ENCODE assay signal across 13 mouse cellular contexts in genomic region chr19:22960450-22961265, GRCm38 (mm10).
A peak's percentile ranks its signal among the peaks of the same experiment; 100 is the strongest.
DNase-seq lines count a peak whose midpoint lies in the region; ATAC-seq and TF ChIP-seq lines count a peak whose summit lies in the region.
"Had no signal": no experiment of that assay in that cellular context is flagged by ENCODE, and none has a peak within 500 bp of the region (broad histone marks: within the 10 kb centered on the region; RNA-seq: fewer than 3 reads in every experiment).

No protein-coding gene starts in this region.

- ATAC-seq in embryonic facial prominence, embryonic 12.5 days (ENCODE audit: insufficient number of reproducible peaks, insufficient read depth, low FRiP score, low TSS enrichment), result peak; percentile 54; the same call in 1 of the 2 replicates
- peak; percentile 62; the same call in 1 of the 2 replicates for ATAC-seq in midbrain, embryonic 11.5 days (ENCODE audit: low FRiP score)
- ATAC-seq: inflammation-experienced regulatory T-cells, adult 6 months had no signal

- 71% methylated on average over 14 of the region's 14 CpGs for WGBS in embryonic facial prominence, embryonic 12.5 days
- WGBS in embryonic facial prominence, embryonic 10.5 days, result 83% methylated on average over 14 of the region's 14 CpGs
- 76% methylated on average over 14 of the region's 14 CpGs for WGBS in midbrain, embryonic 11.5 days

- no peak overlapping the region for H3K27ac ChIP-seq in embryonic facial prominence, embryonic 12.5 days
- H3K27ac ChIP-seq in embryonic facial prominence, embryonic 10.5 days (replicated peaks), result no peak overlapping the region
- H3K27ac ChIP-seq in cortical plate, adult 2 months (ENCODE audit: insufficient read depth, low read length), result peak overlapping the region; percentile 9; the same call in 1 of the 2 replicates
- H3K27ac ChIP-seq in midbrain, embryonic 11.5 days (ENCODE audit: low read depth, low read length), result no peak overlapping the region

- H3K4me1 ChIP-seq in embryonic facial prominence, embryonic 12.5 days, result peaks cover 3% of the 10 kb centered on the region; the same call in 1 of the 2 replicates
- H3K4me1 ChIP-seq in embryonic facial prominence, embryonic 10.5 days, result peaks cover 8% of the 10 kb centered on the region
- H3K4me1 ChIP-seq in cortical plate, adult 2 months (ENCODE audit: control insufficient read depth, insufficient read depth, low read length), result peaks cover 10% of the 10 kb centered on the region
- H3K4me1 ChIP-seq in midbrain, embryonic 11.5 days (ENCODE audit: control insufficient read depth, insufficient read depth, low read length), result peaks cover 5% of the 10 kb centered on the region

- no peak overlapping the region for H3K9ac ChIP-seq in embryonic facial prominence, embryonic 12.5 days
- no peak overlapping the region for H3K9ac ChIP-seq in midbrain, embryonic 11.5 days (ENCODE audit: low read length)

- no peaks in the 10 kb centered on the region for H3K27me3 ChIP-seq in embryonic facial prominence, embryonic 12.5 days
- H3K27me3 ChIP-seq in embryonic facial prominence, embryonic 10.5 days (replicated peaks; ENCODE audit: low read depth, poor library complexity, severe bottlenecking), result no peaks in the 10 kb centered on the region
- no peaks in the 10 kb centered on the region for H3K27me3 ChIP-seq in midbrain, embryonic 11.5 days (ENCODE audit: control insufficient read depth, insufficient read depth, low read length)

- H3K4me3 ChIP-seq in embryonic facial prominence, embryonic 12.5 days, result no peak overlapping the region
- H3K4me3 ChIP-seq in embryonic facial prominence, embryonic 10.5 days, result no peak overlapping the region
- no peak overlapping the region for H3K4me3 ChIP-seq in cortical plate, adult 2 months (ENCODE audit: insufficient read depth, low read length)
- H3K4me3 ChIP-seq in midbrain, embryonic 11.5 days (ENCODE audit: low read depth, low read length), result no peak overlapping the region

- no peaks in the 10 kb centered on the region for H3K36me3 ChIP-seq in embryonic facial prominence, embryonic 12.5 days
- no peaks in the 10 kb centered on the region for H3K36me3 ChIP-seq in embryonic facial prominence, embryonic 10.5 days (replicated peaks)
- no peaks in the 10 kb centered on the region for H3K36me3 ChIP-seq in midbrain, embryonic 11.5 days (ENCODE audit: control insufficient read depth, insufficient read depth, low read length)

- H3K9me3 ChIP-seq in embryonic facial prominence, embryonic 12.5 days, result no peaks in the 10 kb centered on the region
- no peaks in the 10 kb centered on the region for H3K9me3 ChIP-seq in embryonic facial prominence, embryonic 10.5 days
- no peaks in the 10 kb centered on the region for H3K9me3 ChIP-seq in midbrain, embryonic 11.5 days (ENCODE audit: control insufficient read depth, low read length)

- no peak for TF ChIP-seq POLR2A in cortical plate, adult 2 months (IDR thresholded peaks at IDR 0.05; ENCODE audit: extremely low read depth, insufficient read depth, low read length)

- peak; percentile 23; the same call in 1 of the 2 replicates for TF ChIP-seq CTCF in cortical plate, adult 2 months (IDR thresholded peaks at IDR 0.05; ENCODE audit: extremely low read depth, insufficient read depth, low read length)

- H3K4me2 ChIP-seq in embryonic facial prominence, embryonic 12.5 days (replicated peaks), result no peak overlapping the region
- H3K4me2 ChIP-seq in midbrain, embryonic 11.5 days, result no peak overlapping the region
- H3K4me2 ChIP-seq: liver, embryonic 11.5 days had no signal

- no peak for DNase-seq in embryonic facial prominence, embryonic 10.5 days (ENCODE audit: low spot score)
- DNase-seq in kidney, postnatal 14 days, result peak; percentile 7
- DNase-seq in kidney, adult 8-10 months, result no peak
- no peak for DNase-seq in midbrain, embryonic 11.5 days (ENCODE audit: low spot score, missing footprints)
- DNase-seq in gastrocnemius, adult 18-20 months (ENCODE audit: low spot score), result no peak
- DNase-seq in right cerebral cortex, postnatal 36 days (ENCODE audit: low spot score in 2 of 2), result no peak
- DNase-seq: adrenal gland, postnatal 25 days; B cell, adult 2 months; heart, adult 18-20 months had no signal
